Mouse (Mus musculus): ENCODE data around the gene Brd3os.

Brd3os gene

DNA sequence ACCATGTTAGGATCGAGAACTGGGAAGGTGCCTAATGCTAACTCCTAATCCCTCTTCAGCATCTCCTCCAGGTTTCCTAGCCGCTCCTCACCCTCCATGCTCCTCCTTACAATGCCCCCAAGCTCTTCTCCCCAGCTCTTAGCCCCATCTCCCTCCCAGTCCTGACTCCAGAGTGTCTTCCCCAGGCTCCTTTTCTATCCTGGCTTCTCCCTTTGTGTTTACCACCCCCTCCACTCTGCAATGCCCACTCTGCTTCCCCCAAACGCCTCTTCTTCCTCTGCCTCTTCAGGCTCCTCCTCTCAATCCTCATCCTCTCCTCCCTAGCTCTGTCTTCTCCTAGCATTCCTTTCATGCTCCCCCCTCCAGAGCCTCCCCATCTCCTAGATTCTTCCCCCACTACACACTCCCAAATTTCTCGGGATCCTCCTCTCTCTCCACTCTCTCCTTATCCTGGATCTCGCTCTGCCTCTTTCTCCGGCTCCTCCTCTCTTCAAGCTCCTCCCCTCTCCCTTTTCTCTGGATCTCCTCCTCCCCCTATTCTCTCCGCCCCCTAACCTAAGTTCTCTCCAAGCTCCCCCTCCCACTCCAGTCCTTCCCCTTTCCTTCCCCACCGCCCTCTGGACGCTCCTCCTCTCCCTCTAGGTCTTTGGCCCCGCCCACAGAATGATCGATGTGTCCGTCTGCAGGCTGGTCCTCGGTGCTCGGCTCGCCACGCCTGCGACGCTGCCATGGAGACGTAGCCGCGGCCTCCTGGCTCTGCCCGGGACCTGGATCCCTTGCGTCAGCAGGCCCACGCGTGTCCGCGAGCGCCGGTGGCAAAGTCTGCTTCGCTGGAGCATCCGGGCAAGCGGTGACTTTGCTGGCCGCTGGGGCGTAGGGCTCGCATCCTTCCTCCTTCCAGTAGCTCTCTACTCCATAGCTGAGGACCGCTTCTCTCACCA is at the start of gene Brd3os:
Gene Brd3os, plus strand, starts transcription at position 558 of the 941 bp plus-strand sequence.
- peak; percentile 72 for DNase-seq (ENCODE audit: low read depth, low spot score)

DNA sequence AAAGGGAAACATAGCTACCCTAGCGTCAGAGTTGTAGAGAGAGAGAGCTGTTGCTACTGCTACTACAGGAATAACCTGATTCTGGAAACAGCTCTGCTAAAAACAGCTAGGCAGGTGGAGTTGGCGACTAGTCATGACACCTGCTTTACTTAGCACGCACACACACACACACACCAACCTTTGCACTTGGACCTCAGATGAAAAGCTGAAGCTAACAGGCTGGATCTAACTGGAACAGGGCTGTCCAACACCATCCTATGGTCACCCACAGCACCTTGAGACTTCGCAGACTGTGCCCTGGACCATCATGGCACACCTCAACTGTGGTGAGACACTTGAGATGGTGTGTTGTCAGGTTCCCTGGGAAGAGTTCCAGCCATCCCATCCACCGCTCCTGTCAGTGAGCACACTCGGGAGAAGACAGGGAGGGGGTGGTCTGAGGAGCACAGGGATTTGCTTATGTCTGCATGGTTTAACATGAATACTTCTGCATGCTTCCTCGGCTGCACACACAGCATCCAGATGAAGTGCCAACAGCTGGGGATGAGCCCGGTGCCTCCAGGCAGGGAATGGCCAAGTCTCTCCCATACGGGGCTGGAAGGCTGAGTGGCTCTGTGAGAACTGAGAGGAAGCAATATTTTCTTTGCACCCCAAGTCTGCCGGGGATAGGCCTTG is 47.8 kb upstream of the Brd3os start:
- DNase-seq (ENCODE audit: low read depth, low spot score), result no peak

DNA sequence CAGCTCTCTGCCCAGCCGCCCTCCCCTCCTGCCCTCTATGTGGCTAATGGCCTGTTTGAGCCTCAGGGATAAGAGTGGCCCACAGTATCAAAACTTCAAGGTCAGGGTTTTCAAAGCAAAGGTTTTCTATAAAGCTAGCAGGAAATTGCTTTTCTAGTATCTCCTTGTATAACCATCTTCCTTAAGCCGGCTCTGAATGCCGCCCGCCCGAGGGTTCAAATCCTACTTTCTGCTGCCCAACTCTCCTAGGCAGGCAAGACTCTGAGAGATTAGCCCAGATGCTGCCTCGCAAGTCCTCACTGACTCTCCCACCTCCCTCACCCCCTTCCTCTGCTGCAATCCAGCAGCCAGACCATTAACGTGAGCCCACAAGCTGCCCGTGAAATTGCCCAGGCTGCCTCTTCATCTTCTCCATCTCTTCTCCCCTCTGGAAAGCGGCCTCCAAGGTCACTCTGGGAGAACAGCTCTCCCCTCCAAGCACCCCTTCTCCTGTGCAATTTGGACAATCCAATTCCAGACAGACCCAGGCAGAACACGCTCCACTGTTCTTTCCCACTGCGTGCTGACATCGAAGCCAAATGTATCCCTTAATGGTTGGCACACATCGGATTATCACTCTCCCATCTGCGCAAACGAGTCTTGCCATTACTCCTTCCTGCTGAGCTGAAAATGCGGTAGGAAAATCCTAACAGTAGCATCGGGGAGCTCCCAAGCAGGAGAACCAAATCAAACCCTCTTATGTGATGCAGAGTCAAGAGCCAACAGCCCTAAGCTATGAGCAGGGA is 45.3 kb upstream of the Brd3os start:
- DNase-seq (ENCODE audit: low read depth, low spot score), result no peak

DNA sequence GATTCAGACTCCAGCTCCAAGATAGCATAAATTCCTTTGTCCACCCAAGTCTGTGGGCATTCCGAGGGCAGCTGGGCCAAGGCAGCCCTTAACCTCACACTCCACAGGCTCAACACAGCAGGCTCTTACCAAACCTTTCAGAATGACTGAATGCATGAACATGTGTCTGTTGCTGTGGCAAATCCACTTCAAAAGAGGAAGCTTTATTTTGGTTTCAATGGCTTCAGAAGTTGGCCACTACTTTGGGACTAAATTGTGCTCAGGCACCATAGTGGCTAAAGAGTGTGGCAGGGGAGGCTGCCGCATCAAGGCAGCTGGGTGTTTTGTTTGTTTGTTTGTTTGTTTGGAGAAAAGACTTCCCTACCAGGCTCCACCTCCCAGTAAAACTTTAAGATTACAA is 42.0 kb upstream of the Brd3os start:
- no peak for DNase-seq (ENCODE audit: low read depth, low spot score)

DNA sequence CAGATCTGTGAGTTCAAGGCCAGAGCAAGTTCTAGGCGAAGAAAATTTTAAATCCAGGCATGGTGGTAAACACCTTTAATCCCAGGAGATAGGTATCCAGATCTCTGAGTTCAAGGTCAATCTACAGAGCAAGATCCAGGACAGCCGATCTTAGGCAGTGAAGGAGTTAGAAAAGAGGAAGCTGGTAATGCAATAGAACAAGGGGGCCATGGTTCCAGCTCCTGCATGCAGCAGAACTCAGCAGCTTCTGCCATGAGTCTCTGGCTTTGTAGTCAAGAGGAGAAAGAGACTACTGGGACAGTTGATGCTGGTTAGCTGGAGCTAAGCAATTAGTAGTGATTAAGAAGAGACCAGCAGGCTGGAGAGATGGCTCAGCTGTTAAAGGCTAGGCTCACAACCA is 40.6 kb upstream of the Brd3os start:
- DNase-seq (ENCODE audit: low read depth, low spot score), result no peak

DNA sequence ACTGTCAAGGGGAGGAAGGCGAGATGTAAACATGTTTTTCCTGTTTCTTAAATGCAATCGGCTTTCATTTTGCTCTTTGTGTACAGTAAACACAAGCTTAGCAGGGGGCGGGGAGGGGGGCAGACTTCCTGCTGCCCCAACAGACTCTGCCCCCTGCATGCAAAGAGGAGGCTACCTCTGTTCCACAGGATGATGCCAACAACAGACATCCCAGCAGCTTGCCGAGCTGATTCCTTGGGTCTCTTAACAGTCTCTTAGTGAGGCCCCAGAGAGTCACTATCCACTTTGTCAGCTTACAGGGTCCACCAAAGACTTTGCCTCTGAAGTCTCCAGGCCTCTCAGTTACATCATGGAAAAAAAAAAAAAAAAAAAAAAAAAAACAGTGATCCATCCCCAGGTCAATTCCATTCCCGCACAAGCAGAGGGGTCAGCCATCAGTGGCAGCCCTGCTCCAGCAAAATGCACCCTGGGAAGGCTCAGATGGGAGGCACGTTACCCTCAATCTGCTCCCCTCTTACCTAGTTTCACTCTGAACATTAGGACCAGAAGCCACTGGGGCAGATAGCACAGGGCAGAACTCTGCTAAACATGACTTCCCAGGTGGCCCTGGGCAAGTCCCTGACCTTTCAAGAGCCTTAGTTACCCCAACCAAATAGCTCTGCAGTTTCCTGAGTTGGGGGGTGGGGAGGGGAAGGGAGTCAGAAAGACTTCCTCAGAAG is 37.6 kb upstream of the Brd3os start:
- DNase-seq (ENCODE audit: low read depth, low spot score), result no peak

DNA sequence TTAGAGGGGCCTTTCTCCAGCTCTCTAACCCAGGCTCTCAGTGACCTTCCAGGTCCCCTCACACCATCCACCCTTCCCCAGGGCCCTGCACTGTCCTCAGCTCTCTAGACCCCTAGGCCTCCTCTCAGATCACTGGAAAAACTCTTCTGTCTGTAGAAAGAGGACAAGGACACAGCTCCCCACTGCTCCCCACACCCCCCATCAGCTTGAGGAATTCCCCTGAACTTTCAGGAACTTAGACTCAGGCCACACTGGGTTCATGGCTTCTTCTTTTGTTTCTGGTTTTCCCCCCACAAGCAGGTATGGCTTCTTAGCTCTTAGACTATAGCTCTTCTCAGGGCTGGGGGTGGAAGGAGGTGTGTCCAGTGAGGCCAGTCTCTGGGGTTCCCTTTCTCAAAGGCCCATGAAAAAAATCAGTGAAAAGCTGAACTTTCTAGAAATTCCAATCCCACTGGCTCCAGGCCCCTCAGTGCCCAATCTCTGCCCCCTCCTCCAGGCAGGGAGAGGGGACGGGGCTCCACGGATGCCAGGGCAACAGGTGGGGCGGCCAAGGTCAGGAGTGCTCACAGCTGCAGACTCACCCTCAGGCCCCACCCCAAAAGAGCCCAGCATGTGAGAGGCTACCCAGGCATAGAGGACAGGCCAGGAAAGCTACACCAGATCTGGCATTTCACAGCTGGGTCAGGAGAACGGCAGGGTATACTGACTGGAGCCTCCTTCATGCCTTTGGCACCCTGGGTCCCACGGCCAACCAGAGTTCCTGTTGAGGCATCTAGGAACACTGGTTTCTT is 36.8 kb upstream of the Brd3os start:
- no peak for DNase-seq (ENCODE audit: low read depth, low spot score)

DNA sequence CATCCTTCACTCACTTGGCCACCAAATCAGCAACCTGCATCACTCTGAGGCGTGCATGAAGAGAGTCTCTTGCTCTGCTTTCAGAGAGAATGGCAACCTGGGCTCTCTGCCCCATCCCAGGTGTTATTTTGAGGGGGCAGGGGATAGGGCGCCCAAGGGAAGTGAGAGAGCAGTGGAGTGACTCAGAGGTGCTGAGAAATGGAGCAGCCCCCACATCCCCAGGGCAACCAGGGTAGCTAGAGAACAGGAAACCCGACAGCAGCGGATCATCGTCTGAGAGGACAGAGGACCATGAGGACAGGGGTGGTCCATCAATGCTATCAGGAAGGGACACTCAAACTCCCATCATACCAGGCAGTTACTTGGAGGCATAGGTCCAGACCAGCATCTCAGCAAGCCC is 35.2 kb upstream of the Brd3os start:
- no peak for DNase-seq (ENCODE audit: low read depth, low spot score)

DNA sequence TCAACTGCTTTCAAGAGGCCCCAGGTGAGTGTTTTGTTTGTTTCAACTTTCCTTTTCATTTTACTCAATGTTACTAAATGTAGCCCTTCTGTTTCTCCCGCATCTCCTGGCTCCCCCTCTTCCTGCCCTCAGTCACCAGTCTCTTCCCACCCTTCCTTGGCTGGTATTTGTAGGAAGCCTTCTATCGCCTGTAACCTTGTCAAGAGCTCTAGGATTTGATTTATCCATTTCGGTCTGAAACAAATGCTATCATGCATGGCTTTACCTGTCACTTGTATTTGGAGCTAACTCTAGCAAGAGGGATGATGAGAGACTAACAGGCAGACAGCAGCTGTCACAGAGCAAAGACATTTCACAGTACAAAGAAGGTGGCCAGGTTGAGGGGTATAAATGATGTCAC is 33.9 kb upstream of the Brd3os start:
- no peak for DNase-seq (ENCODE audit: low read depth, low spot score)

DNA sequence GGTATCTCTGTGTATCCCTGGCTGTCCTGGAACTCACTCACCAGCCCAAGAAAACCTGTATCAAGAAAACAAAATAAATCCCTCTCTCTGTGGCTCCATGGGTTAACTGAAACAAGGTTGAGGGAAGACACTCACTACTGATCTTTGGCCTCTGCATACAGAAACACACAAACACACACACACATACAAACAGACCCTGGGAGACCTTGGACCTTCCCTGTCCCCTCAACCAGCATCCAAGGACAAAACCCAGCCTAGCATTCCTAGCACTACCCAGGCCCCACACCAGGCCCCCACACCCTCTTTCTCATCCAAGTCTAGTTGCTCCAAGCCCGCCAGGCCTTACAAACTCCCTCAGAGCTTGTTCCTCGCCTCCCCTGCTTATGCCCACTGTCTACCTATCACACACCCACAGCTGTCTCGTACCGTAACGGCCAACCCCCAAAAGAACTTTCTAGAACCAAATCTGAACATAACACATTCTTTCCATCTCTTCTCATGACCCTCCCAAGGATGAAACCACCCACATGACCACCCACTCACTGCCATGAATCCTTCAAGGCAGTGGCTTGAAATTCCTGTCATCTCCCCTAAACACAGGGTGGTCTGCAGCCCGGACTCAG is 31.5 kb upstream of the Brd3os start:
- DNase-seq (ENCODE audit: low read depth, low spot score), result no peak

DNA sequence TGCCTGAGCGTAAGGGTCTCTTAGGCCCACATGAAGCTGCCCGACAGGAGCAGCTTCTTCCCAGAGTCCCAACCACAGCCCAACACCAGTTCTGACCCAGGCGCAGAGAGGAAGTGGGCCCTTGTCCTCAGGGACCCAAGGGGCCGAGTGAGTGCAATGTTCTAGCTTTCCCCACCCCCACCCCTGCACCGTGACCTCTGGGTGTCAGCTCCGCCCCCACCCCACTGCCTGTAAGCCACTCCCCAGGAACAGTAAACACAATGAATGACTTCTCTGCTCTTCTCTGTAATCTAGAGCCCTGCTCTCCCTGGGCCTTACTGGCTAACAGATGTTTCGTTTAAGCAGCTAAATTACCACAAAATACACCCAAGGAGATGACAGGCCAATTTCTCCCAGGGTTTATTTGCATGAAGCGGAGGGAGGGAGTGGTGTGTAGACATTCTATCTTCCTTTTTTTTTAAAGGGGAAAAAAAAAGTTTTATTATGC is 30.4 kb upstream of the Brd3os start:
- no peak for DNase-seq (ENCODE audit: low read depth, low spot score)

DNA sequence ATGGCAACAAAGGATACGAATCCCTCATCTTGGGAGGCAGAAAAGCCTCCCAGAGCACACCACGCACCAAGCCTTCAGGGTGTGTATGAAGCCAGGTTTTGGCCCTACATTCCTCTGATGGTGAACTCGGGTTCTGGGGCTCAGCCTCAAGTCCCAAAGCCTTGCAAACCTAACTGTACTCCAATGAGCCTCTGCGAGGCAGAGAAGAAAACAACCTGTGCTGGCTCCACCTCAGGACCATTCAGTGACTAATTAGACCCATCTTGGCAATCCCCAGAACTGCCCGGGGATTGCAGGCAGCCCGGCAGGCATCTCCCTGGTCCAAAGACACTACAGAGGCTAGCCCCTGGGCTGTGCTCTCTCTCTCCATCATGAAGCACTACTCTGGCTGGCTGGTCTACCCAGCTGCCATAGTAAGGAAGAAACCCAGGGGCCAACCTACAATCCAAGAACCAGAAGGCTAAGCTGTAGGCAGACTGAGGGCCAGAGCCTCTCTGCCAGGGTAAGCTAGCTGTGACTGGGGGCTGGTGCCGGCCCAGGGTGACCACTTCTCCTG is 29.8 kb upstream of the Brd3os start:
- no peak for DNase-seq (ENCODE audit: low read depth, low spot score)

DNA sequence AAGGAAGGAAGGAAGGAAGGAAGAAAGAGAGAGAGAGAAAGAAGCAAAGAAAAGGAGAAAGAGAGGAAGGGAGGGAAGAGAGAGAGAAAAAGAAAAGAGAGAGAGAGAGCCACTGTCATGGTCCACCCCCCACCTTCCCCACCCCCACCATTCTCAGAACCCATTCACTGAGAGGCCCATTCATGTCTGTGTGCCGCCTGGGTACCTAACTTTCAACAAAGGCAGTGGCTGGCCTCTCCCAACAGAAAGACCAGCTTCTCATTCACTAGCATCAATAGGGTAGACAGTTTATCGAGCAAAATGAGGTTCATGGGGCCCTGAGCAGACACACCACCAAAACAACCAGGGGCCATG is 28.6 kb upstream of the Brd3os start:
- no peak for DNase-seq (ENCODE audit: low read depth, low spot score)

DNA sequence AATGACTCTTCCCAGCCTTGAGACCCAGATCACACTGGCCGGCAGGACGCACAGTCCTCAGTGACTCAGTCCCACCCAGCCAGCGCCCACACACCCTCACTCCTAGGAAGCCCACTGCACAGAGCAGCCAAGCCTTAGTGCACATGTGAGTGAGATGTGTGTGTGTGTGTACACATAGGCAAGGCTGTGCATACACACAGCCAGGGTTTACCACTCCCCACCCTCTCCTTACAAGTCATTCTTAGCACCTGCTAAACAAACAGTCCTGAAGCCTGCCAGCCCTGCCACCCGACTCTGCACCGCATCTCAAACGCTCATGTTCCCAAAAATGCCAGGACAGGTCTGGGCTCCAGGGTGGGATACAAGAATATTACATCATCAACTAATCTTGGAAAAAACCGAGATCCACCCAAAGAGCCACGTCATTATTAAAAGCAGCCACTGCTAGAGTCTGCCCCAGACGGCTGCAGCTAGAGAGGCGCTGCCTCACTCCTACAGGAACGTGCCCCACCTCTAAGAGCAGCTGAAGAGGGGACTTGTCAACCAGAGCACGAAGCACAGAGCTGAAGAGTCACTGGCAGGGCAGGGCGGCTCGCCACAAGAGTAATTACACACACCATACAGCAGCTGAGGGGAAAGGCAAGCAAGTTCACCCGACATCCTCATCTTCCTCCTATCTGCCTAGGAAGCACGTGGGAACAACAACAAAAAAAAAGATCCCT is 28.0 kb upstream of the Brd3os start:
- DNase-seq (ENCODE audit: low read depth, low spot score), result no peak

DNA sequence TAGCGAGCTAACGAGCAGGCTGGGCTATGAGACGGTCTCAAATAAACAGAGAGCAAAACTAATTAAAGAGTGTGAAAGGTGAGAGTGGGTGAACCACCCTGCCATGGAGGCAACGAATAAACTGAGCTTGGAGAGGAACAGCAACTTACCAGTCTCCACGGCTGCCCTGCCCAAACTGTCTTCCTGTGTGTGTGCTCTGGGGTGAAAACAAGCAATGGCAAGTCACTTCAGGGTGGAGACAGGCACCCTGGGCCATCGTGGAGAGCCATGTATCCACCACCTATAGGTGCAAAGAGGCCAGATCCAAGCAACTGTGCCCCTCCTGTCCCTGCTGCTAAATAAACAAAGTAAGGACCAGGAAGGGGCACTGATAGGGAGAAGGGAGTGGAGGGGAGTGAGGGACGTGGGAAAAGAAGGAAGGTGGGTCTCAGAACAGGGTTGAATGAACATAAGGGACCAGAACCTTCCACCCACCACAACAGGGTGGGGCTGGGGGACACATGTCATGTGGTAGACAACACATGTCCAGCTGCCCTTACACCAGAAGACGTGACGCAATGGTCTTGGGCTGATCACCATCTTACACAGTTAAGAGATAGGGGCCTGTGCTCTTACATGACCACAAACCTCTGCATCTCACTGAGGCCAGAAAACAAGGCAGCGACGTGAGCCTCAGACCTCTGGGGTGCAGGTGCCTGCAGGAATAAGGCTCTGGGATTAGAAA is 26.9 kb upstream of the Brd3os start:
- no peak for DNase-seq (ENCODE audit: low read depth, low spot score)

DNA sequence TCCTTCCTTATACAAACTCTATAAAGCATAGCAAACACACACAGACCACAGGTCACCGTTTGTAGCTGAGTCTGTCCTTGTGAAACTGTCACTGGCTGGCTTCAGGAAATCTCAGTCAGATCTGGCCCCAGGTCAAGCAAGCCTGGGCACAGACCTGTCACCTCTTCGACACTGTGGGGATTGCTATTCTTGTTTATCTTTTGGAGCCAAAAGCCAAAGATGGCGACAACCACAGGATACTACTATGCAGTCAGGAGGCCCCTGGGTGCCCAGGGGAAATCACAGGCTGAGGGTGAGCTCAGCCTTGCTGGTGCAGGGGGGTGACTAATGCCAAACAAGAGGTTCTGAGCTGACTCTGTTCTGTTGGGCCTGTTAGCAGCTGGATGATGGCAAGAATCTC is 25.7 kb upstream of the Brd3os start:
- DNase-seq (ENCODE audit: low read depth, low spot score), result no peak

DNA sequence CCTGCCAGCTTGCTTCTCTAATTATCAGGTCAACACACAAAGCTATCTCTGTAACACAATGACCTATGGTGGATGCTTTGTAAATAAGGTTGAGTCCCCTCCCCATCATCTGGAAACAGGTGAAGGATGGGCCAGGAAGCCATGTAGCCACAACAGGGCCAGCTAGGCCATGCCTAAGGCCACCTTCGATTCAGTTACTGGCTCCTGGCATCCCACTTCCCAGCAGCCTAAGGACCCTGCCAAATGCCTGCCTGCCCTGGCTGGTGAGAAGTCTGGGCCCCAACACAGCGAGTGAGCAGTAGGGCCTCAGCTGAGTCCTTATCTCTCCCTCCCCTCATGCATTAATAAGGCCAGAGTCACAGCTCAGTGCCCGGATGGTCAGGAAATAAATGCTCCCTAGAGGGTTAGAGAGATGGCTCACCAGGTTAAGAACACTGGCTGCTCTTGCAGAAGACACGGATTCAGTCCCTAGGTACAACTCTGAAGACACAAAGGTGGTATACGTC is 24.4 kb upstream of the Brd3os start:
- no peak for DNase-seq (ENCODE audit: low read depth, low spot score)

DNA sequence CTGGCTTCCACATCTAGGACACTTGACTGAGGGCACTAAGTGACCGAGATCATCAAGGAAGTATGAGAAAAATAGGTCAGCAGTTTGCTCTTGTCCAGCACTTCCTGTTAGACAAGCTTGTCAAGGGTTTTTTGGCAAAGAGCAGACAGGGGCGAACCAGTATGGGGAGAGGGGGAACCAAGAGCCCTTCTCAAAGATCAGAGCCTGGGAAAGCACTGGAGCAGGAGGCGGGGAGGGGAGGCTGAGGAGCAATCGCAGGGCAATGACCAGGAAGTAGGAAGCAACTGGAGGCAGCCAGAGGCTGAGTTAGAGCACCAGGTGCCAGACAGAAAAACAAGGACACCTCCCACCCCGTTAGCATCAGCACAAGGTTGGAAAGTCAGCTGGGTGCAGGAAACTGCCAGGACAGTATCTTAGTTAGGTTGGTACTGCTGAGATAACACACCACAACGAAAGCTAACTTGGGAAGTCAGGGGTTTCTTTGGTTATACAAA is 23.5 kb upstream of the Brd3os start:
- DNase-seq (ENCODE audit: low read depth, low spot score), result no peak
